Mouse (Mus musculus) lung, adult 2 months (tissue): Measurements from ENCODE around the gene Ogg1.

Experiments used
- CTCF ChIP-seq: fragments of 200-500 bp; IDR thresholded peaks from 2 replicates; pipeline ENCODE4 v1.5.1; 2011; ENCODE audit warnings: mild to moderate bottlenecking, low read length, control low read depth; ENCODE audit not compliant: insufficient read depth
- POLR2A ChIP-seq: fragments of 200-500 bp; IDR thresholded peaks from 2 replicates; pipeline ENCODE4 v1.6.1; 2011; ENCODE audit warnings: low read depth, mild to moderate bottlenecking, control low read depth, low read length, borderline replicate concordance; ENCODE audit errors: extremely low read depth

DNA sequence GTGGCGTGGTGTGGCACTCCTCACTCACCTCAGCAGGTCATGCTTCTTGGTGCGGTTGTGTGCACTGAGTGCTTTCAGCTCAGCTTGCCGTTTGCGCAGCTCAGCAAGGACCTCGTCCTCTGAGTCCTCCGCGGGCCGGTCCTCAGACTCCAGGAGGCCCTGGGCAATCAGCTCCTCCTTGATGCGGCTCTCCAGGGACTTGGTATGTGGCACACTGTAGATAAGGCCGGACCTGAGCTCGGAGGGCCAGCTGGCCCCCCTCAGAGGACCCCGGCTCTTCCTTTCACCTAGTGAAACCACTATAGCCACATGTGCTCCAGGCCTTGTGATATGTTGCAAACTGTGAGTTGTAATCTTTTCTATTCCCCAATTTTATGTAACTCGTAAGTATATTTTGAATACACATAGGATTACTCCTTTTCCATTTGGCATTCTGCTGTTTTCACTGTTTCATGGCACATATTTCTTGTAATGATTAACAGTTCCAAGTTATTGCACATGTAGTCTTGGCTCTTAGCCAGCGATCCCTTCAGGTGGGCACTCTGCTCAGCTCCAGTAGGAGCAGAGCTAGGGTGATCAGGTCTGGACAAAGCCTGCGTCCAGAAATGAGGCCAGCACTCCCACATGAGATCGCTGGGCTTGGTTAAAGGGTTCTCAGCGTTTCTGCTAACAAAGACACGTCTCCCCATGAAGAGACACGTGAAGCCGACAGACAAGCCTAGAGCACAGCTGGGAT lies 43.6 kb downstream of the Ogg1 start:
- TF ChIP-seq CTCF (no peak), POLR2A (no peak)
